Mouse (Mus musculus) erythroblast, embryonic 14.5 days (primary cell): ENCODE measurements around the gene Gimap8.

Experiments used
- GATA1 ChIP-seq: IDR thresholded peaks from 2 replicates; pipeline ENCODE4 v1.6.1; 2012; ENCODE audit warnings: low read length, inconsistent platforms, mixed read lengths
- TAL1 ChIP-seq: IDR thresholded peaks from 3 replicates; pipeline ENCODE4 v1.6.1; 2012; ENCODE audit warnings: low read length, inconsistent platforms, mixed read lengths

GRCm38 (mm10) chr6:48668022-48668421 lies 21.0 kb downstream of the Gimap8 start:
- TF ChIP-seq TAL1 (no peak), GATA1 (no peak)
